Mouse (Mus musculus) brain, adult 2 months (tissue): ENCODE data around the gene E2f7.

ENCODE experiments used
- DNase-seq: peaks from one replicate; pipeline ENCODE4 v3.0.0; 2011; ENCODE audit warnings: low read depth, low spot score

Gene E2f7

DNA sequence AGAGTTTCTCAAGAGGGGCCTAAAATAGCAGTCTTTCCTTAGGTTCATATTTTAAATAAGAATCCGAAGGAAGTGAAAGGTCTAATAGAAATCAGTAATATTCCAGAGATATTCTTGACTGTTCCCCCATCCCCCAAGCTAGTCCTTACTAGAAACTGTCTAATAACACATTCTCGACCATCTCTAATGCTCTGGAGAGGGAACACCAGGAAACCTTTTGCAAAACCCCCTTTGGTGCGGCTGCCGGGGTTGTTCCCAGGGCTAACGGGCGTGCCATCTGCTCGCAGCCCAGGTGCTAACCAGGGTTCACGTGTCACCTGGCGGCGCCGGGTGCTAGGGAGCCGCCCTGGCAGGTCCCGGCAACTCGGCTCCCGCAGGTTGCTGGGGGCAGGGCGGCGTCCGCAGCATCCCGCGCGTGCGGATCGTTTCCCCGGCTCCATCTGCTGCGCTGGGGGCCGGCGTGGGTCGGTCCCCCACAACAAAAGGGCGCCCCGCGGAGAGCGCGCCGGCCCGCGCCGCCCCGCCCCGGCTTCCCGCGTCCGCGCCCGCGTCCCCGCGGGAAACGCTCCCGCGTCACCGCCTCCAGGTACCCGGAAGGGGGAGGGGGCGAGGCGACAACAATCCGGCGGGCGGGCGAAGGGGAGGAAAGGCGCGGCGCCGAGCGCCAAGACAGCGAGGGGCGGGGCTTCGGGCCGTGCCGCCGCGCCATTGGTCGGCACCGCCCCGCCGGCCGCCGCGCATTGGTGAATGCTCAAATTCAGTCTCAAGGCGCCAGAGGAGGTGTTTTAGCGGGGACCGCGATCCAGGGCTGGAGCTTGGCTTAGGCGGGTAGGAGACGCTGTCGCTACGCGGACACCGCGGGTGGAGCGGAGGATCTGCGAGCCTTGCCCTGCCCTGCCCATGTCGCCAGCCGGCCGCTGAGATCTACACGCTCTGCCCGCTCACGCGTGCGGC is at the start of gene E2f7:
E2f7 (plus strand) TSS at position 754 of the 954 bp plus-strand sequence.
- DNase-seq = peak; percentile 92

DNA sequence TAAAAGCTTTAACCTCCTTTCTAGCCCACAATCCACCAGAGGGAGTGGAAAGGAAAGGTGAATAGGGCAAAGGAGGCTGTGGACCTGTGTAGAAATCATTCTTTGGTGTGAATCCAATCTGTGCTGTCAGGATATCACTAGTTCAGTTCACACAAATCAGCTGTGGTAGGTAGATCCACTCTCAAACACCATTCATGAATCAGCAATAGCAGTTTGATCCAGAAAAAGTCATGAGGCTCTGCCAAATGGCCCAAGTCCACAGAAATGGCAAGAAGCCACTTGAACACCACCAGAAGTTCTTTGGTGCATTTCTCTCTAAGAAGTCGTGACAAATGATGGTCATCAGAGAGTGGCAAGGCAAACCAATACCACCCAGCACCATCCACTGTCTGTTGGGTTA is 44.0 kb upstream of the E2f7 start:
- no peak for DNase-seq

DNA sequence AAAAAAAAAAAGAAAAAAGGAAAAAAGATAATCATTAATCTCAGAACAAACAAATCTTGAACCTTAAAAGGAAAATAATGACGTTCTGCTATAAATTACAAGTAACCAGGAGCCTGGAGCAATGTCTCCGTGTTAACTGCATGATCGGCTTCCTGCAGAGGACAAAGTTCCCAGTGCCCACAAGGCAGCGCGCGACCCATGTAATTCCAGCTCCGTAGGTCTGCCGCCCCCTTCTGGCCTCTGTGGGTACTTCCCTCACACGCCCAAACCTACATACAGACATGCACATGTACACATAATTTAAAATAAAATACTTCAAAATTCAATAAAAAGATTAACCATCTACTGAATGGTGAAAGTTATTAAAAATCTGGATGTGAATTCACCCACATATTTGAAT is 39.6 kb upstream of the E2f7 start:
- DNase-seq = no peak

DNA sequence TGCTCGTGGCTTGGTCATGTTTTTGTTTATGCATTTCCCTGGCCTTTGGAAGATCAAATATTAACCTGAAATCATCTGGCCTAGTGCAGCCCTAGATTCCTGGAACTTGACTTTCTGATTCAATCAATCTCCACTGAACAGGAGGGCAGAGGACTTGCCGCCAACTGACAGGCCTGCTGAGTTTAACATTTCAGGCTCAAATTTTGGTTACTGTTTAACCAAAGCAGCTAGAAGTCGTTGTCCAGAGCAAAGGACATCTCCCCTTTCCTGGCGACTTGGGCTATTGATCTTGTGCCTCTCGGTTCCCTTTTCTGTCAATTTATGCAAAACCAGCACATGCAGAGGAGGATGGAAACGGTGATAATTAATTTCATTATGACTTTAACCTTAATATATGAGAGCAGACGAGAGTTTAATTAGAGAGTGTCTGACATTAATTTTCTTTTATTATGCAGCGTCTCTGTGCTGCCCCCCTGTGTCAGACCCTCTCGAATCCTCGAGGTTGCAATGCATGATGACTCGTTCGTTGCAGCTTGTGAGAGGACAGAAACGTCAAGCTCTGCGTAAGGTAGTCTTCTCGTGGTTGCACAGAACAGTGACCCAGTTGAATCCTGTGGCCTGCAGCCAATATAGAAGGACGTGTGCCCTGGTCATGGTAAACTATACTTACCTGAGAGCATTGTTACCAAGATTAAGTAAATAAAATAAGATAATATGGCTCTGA is 37.7 kb upstream of the E2f7 start:
- peak; percentile 28 for DNase-seq

DNA sequence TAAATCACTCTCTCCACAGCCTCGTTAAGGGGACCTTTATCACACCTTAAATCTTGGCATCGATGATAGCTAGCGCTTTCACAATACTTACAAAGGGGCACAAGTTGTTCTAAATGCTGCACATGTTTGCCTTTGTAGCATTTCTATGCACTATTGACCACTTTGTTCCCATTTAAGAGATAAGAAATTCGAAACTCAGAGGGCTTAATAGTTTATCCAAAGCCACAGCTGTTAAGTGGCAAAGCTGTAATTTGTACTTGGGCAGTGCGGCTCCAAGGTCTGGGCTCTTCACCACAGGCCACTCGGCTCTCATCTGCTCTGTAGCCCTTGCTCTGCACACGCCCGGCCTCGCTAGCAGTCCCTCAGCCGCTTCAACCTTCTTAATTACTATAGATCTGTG is 28.4 kb upstream of the E2f7 start:
- DNase-seq = no peak

DNA sequence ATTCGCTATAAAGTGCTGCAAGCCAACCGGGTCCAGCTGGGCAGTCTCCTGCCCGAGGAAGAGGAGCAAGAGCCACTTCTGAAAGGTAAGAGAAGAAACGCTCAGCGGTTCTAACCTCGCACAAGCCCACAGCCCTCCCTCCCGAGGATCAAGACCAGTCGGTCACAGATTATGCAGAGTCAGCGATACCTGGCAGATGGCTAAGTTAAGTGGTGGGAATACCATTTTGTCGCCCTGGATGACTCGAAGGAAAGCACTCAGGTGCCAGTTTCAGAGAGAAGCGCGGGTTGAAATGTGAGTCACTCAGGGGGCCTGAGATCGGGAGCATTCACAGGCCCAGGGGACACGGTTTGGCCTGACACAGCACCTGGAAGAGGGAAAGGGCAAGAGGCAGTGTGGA is 18.8 kb upstream of the E2f7 start:
- no peak for DNase-seq

DNA sequence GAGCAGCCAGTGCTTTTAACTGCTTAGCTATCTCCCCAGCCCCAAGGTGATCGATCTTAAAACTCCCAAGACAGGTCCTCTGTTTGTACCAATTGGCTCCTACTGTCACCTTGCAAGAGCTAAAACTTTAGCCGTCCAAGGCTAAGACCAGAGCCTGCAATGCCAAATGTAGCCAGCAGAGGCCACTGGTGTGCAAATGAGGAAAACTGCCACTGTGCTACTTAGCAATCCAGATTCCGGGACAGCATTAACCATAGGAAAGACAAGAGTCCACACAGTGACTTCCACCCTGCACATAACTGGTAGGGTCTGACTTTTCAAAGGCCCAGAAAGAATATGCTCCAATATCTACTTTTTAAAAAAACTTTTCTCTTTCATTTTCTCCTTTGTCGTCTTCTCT is 17.4 kb upstream of the E2f7 start:
- peak; percentile 51 for DNase-seq

DNA sequence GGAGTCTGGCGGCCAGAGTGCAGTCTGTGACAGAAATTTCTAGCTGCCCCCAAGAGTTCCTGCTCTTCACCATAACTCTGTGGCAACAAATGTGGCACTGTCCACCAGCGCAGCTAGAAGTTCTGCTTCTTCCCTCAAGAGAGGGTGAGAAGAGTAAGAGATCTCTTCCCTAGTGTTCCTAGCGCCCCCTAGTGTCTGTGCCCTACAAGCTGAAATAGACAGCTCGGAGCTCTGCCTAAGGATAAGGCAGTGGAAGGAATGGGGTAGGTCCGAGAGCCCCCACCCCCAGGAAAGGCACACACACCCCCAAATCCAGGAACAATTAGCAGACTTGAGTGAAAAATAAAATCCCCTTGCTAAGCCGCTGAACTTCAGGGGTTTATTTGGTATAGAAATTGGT is 11.9 kb upstream of the E2f7 start:
- DNase-seq = peak; percentile 88

DNA sequence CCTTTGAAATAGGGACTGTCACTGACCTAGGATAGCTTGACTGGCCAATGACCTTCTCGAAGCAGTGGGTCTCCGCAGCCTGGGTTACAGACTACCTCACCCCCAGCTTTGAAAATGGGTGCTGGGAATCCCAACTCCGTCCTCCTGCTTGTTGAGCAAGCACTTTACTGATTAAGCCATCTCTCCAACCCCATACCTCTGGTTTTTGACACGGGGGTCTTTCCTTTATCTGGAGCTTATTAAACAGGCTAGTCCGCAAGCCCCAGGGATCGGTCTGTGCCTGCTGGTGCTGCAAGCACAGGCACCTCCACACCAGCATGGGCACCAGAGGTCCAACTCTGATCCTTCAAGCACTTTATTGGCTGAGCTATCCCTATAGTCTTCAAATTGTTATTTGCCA is 1.5 kb upstream of the E2f7 start:
- DNase-seq = no peak

DNA sequence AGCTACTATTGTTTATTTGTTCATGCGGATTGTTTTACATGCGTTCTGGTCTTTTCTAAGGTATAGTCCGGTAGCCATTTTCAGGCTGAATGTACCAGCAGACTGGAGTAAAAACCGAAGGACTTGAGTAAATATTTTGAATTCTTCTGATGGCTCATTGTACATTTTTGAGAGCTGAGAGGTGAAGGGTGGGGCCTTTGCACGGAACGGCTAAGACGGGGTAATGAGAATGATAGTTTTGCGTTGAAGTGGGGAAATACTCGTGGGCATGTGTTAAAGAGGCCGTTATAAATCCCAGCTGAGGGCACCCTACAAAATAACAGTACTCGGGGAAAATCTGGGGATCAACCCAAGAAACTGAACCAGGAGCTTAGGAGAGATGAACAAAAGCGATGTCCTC is 1.1 kb upstream of the E2f7 start:
- DNase-seq = no peak

DNA sequence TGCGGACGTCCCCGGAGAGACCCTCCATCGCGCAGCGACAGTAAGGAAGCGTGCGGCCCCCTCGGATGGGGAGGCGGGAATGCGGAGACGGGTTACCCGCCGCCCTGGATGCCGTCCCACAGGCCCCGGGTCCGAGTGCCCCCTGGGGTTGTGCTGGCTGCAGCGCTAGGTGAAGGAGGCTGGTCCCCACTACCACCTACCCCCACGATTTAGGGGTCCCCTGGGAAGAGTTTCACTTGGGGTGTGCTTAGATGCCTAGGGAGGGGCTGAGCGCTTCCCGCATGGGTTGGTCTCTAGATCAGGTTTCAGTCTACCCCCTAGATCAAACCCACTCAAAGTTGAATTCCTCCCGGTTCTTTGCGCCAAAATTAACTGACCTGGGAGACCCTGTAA is 397 bp downstream of the E2f7 start:
- DNase-seq = no peak

DNA sequence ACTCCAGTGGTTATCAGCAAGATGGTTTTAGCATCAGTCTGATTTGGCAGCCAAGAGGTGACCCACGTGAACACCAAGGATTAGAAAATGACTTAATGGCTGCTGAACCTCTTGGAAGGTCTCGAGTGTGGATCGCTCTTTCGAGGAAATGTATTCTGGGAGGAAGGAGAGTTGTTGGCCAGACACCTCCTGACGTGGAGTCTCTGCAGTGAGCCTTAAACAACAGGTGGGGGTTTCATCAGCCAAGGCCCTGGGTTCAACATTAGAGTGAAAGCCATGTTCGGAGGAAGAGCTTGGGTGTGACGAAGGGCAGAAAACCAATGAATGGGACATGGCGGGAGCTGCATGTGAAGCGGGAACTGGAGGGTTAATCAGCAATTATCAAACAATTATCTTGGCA is 3.8 kb downstream of the E2f7 start:
- DNase-seq = no peak

DNA sequence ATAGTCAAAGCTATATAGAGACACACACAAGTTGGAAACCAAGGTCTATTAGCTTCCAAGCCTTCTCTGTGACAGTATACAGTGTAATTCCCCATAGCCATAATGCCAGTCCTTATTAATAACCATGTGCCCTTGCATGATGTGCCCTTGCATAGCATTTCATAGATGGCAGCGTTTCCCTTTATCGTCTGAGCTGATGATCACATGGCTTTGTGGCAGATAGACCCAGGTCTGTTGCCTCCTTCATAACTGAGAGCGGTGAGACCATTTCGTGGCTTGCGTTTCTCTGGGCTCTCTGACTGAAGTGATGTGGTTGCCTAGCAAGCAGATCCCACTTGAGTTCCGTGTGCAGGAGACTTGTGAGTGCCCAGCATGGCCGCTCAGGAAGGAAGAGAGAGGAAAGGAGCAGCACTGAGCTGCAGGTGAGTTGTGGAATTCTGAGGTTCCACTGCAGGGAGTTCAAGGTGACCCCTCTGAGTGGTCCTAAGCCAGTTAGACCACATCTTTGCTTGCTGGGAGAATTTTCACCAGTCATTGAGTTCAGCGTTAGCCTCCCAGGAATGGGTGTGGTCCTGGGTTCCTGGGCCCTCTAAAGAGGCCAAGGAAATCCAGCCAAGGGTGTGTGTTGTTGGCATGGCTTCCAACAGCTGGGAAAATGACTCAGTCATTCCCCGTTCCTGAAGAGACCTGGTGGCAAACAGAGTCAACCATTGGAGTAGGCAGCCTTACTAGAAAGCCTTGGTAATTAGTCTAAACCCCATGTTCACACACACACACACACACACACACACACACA is 4.5 kb downstream of the E2f7 start:
- DNase-seq = no peak

DNA sequence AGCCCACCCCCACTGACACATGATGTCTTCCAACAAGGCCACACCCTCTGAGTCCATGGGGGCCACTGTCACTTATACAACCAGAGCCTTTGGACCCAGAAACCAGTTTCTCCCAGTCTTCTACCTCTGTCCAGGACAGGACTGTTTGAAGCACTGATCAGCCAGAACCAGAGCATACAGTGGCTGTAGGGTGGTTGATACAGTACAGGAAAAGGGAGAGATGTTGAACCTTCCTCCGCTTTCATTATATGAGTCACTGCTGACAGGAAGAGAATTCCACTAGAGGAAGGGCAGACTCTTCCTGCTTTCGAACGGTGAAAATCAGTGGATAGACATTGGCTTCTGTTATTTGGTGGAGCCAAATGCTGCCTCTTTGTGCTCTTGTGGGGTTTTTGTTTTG is 7.6 kb downstream of the E2f7 start:
- DNase-seq = no peak

DNA sequence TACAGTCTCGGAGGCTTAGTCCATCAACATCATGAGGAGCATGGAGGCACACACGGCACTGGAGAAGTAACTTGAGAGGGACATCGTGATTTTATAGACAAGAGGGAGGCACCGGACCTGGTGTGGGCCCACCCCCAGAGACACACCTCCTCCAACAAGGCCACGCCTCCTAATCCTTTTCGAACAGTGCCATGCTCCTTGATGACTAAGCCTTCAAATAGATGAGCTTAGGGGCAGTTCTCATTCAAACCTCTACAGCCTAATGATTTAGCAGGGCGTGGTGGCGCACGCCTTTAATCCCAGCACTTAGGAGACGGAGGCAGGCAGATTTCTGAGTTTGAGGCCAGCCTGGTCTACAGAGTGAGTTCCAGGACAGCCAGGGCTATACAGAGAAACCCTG is 10.3 kb downstream of the E2f7 start:
- no peak for DNase-seq

DNA sequence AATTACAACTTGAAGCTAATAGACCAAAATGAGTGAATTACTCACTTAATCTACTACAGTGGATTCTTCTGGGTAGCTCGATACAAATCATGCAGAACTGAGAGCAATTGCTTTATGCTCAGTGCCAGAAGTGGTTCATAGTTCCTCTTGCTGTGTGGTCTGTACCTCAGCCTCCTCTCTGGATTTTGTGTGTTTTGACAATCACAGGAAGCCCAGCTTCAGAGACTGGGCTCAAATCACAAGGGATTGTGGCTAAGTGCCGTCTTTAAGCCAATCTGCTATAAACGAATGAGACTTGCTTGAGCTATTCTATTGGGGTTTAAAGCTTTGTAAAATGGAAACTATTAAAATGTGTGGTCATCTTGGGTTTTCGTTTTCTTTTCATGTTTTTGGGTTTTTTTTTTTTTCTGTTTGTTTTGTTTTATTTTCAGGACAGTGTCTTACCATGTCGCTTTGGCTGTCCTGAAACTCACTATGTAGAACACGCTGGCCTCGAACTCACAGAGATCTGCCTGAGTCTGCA is 11.1 kb downstream of the E2f7 start:
- no peak for DNase-seq

DNA sequence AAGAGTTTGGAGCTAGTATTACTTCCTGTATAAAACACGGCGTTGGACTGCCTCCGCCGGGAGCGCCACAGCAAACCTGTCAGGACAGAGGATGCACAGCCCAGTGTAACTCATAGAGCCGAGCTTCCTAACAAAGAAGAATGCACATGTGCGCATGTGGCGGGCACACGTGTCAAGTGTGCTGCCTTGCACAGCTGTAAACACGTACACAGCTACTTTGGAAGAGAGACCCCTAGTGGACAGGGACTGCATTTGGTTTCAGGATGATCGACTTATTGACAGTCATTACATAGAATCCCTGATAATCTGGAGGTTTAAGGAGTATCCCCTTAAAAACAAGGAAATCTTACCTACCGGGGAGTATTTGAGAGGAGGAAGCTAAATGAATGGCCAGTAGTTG is 15.3 kb downstream of the E2f7 start:
- peak; percentile 61 for DNase-seq

DNA sequence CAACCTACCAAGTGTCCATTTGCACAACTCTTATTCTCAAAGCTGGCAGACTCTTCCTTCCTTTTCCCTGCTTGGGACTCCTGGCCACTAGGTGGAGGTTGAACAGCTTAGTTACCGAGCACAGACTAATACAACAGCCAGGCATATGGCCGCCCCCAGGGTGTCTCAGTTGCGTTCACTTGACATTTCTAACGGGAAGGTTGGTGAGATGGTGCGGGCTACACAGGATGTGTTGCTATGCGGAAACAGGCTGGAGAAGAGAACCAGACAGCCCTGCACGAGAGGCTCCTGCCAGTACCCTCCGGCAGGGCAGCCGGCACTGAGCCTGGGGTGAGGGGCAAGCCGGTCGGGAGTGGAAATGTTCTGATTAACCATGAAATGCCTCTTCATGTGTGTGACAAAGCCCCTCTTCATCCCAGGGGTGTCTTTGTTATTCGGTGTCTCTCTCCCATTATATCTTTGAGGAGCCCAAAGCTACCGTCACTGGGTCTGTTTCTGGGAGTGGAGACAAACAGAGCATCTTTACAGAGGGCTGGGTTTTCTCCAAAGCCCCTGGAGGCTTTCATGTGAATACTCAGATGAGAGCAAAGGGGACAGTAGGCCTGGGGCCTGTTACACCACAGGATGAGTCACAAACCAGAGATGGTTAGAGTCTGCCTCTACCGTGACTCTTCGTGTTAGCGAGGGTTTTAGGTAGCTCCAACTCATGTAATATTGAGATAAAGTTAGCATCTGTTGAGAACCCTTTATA is 17.1 kb downstream of the E2f7 start:
- peak; percentile 87 for DNase-seq

DNA sequence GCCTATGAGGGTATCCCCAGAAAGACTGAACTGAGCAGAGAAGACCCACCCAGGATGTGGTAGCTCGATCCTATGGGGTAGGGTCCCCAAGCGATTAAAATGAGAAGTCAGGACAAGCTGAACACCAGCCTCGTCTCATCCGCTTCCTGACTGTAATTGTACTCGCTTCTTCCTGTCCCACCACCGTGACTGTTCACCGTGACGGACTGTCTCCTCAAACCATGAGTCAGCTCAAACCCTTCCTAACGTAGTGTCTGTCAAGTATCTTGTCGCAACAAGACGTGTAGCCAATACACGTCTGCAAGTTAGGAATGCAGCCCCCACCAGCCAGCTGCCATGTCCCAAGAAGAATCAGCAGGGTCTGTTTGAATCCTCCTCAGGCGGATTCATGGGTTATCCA is 18.2 kb downstream of the E2f7 start:
- no peak for DNase-seq

DNA sequence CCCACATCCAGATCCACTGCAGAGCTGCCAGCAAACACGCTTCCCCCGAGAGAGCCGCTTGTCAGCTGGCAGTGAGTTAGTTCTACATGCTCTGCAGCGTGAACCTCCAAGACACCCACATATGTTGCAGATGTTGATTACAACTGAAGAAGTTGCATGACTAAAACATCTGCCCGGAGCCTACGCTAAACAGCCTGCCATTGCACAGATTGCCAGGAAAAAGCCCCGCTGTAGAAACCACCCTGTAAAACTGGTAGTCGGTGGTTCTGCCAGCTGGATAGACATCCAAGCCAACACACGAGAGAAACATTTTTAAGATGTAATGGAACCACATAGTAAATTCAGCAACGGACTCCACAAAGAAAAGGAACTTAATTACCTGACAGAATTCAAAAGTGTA is 24.3 kb downstream of the E2f7 start:
- DNase-seq = peak; percentile 48

DNA sequence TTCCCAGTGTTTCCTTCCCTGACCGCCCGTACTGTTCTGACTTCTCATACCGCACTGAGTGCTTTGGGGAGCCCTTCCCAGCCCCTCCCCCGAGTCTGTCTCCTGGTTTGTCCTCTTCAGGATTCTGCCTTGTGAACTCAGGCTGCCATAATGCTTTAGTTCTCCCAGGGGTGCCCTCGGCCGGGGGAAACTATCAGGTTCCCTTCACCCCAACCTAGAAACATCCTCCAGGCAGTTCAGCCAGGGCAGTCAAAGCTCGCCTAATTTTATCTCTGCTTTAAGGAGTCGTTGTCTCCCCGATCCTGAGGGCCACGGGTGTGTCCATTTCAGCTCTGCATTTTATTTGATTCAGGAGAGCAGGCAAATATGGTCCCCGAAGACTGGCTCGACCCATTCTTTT is 28.0 kb downstream of the E2f7 start:
- DNase-seq = no peak
